Mouse (Mus musculus): Measurements from ENCODE around the gene Nbr1.

GRCm38 (mm10) chr11:101582054-101583035 lies 30.4 kb downstream of the Nbr1 start, which contains the start of gene Tmem106a:
- TF ChIP-seq CTCF (conservative IDR thresholded peaks at IDR 0.05; ENCODE audit: low read length) (no peak), NANOG (IDR thresholded peaks at IDR 0.05; ENCODE audit: borderline replicate concordance, low read length) (no peak)

All from E14TG2a.4 (cell line).